Mouse (Mus musculus): Measurements from ENCODE around the gene Lca5l. TPM values are rescaled to one million over a fixed set of nuclear protein-coding genes. Genes with fewer than 3 reads are reported as not detected.
A peak's percentile ranks its signal among the peaks of the same experiment; 100 is the strongest.

Gene Lca5l
- polyA plus RNA-seq, 1 experiment from 2014 or later = 1.2 TPM

GRCm38 (mm10) chr16:96199913-96200701, 8.0 kb upstream of the Lca5l start, which contains the start of gene Sh3bgr:
TSS of gene Sh3bgr (plus strand) at chr16:96200450.
- Histone ChIP-seq H3K4me3 (ENCODE audit: low read depth, low read length) (peak within 1 kb of the TSS; percentile 27), H3K27ac (ENCODE audit: low read depth, low read length) (no peak within 1 kb of the TSS), H3K27me3 (ENCODE audit: control insufficient read depth, insufficient read depth, low read length) (no peaks in the 10 kb centered on the region), H3K4me2 (ENCODE audit: low read depth, low read length, severe bottlenecking) (peak within 1 kb of the TSS; percentile 59), H3K4me1 (replicated peaks; ENCODE audit: control insufficient read depth, insufficient read depth, low read length) (peaks cover 2% of the 10 kb centered on the region; the same call in 1 of the 2 replicates), H3K9me3 (ENCODE audit: control insufficient read depth, low read length) (no peaks in the 10 kb centered on the region), H3K36me3 (ENCODE audit: control insufficient read depth, insufficient read depth, low read length) (no peaks in the 10 kb centered on the region), H3K9ac (ENCODE audit: low read length) (peak within 1 kb of the TSS; percentile 35; the same call in 1 of the 2 replicates)
- WGBS = 9% methylated on average over 20 of the region's 20 CpGs
- peak; percentile 69 for DNase-seq (ENCODE audit: low spot score)
- ATAC-seq (replicated peaks; ENCODE audit: low FRiP score) = peak; percentile 87

- no peak overlapping the region for H3K27ac ChIP-seq (ENCODE audit: low read depth, low read length)
- H3K4me1 ChIP-seq (replicated peaks; ENCODE audit: control insufficient read depth, insufficient read depth, low read length) = 0 out of 2 replicates have a peak, but pooled peaks cover 2% of the 10 kb centered on the region
- DNase-seq (ENCODE audit: low spot score) = no peak
- H3K9me3 ChIP-seq (ENCODE audit: control insufficient read depth, low read length) = no peaks in the 10 kb centered on the region
- no peaks in the 10 kb centered on the region for H3K27me3 ChIP-seq (ENCODE audit: control insufficient read depth, insufficient read depth, low read length)
- H3K4me2 ChIP-seq (ENCODE audit: low read depth, low read length, severe bottlenecking) = no peak overlapping the region
- no peak overlapping the region for H3K4me3 ChIP-seq (ENCODE audit: low read depth, low read length)
- H3K9ac ChIP-seq (ENCODE audit: low read length) = no peak overlapping the region
- no peaks in the 10 kb centered on the region for H3K36me3 ChIP-seq (ENCODE audit: control insufficient read depth, insufficient read depth, low read length)
- no peak for ATAC-seq (replicated peaks; ENCODE audit: low FRiP score)
- 90% methylated on average over 5 of the region's 5 CpGs for WGBS
Observed at GRCm38 (mm10) chr16:96187619-96188018, 4.5 kb downstream of the Lca5l start.

GRCm38 (mm10) chr16:96179156-96179555, 12.9 kb downstream of the Lca5l start:
- Histone ChIP-seq H3K27ac (ENCODE audit: low read depth, low read length) (no peak overlapping the region), H3K4me2 (ENCODE audit: low read depth, low read length, severe bottlenecking) (no peak overlapping the region), H3K4me3 (ENCODE audit: low read depth, low read length) (no peak overlapping the region), H3K4me1 (replicated peaks; ENCODE audit: control insufficient read depth, insufficient read depth, low read length) (no peaks in the 10 kb centered on the region), H3K36me3 (ENCODE audit: control insufficient read depth, insufficient read depth, low read length) (no peaks in the 10 kb centered on the region), H3K9ac (ENCODE audit: low read length) (no peak overlapping the region), H3K9me3 (ENCODE audit: control insufficient read depth, low read length) (no peaks in the 10 kb centered on the region), H3K27me3 (ENCODE audit: control insufficient read depth, insufficient read depth, low read length) (no peaks in the 10 kb centered on the region)
- ATAC-seq (replicated peaks; ENCODE audit: low FRiP score) (no peak), DNase-seq (ENCODE audit: low spot score) (no peak)

- Histone ChIP-seq H3K4me1 (replicated peaks; ENCODE audit: control insufficient read depth, insufficient read depth, low read length) (no peaks in the 10 kb centered on the region), H3K9me3 (ENCODE audit: control insufficient read depth, low read length) (no peaks in the 10 kb centered on the region), H3K36me3 (ENCODE audit: control insufficient read depth, insufficient read depth, low read length) (no peaks in the 10 kb centered on the region), H3K4me3 (ENCODE audit: low read depth, low read length) (no peak overlapping the region), H3K27me3 (ENCODE audit: control insufficient read depth, insufficient read depth, low read length) (no peaks in the 10 kb centered on the region), H3K9ac (ENCODE audit: low read length) (no peak overlapping the region), H3K27ac (ENCODE audit: low read depth, low read length) (no peak overlapping the region), H3K4me2 (ENCODE audit: low read depth, low read length, severe bottlenecking) (no peak overlapping the region)
- 49% methylated on average over 2 of the region's 2 CpGs for WGBS
- DNase-seq (ENCODE audit: low spot score) (no peak), ATAC-seq (replicated peaks; ENCODE audit: low FRiP score) (no peak)
Observed at GRCm38 (mm10) chr16:96175399-96175798, 16.7 kb downstream of the Lca5l start.

- no peaks in the 10 kb centered on the region for H3K27me3 ChIP-seq (ENCODE audit: control insufficient read depth, insufficient read depth, low read length)
- H3K9ac ChIP-seq (ENCODE audit: low read length) = no peak overlapping the region
- H3K9me3 ChIP-seq (ENCODE audit: control insufficient read depth, low read length) = no peaks in the 10 kb centered on the region
- ATAC-seq (replicated peaks; ENCODE audit: low FRiP score) (no peak), DNase-seq (ENCODE audit: low spot score) (no peak)
- no peaks in the 10 kb centered on the region for H3K4me1 ChIP-seq (replicated peaks; ENCODE audit: control insufficient read depth, insufficient read depth, low read length)
- 82% methylated on average over 8 of the region's 8 CpGs for WGBS
- no peak overlapping the region for H3K4me3 ChIP-seq (ENCODE audit: low read depth, low read length)
- no peak overlapping the region for H3K27ac ChIP-seq (ENCODE audit: low read depth, low read length)
- no peak overlapping the region for H3K4me2 ChIP-seq (ENCODE audit: low read depth, low read length, severe bottlenecking)
- no peaks in the 10 kb centered on the region for H3K36me3 ChIP-seq (ENCODE audit: control insufficient read depth, insufficient read depth, low read length)
Observed at GRCm38 (mm10) chr16:96173648-96174047, 18.4 kb downstream of the Lca5l start.

GRCm38 (mm10) chr16:96168837-96169236, 23.2 kb downstream of the Lca5l start:
- no peak overlapping the region for H3K4me3 ChIP-seq (ENCODE audit: low read depth, low read length)
- no peak for DNase-seq (ENCODE audit: low spot score)
- 93% methylated on average over 4 of the region's 4 CpGs for WGBS
- no peak overlapping the region for H3K27ac ChIP-seq (ENCODE audit: low read depth, low read length)
- H3K9ac ChIP-seq (ENCODE audit: low read length) = no peak overlapping the region
- ATAC-seq (replicated peaks; ENCODE audit: low FRiP score) = no peak
- H3K36me3 ChIP-seq (ENCODE audit: control insufficient read depth, insufficient read depth, low read length) = no peaks in the 10 kb centered on the region
- no peak overlapping the region for H3K4me2 ChIP-seq (ENCODE audit: low read depth, low read length, severe bottlenecking)
- H3K4me1 ChIP-seq (replicated peaks; ENCODE audit: control insufficient read depth, insufficient read depth, low read length) = no peaks in the 10 kb centered on the region
- H3K27me3 ChIP-seq (ENCODE audit: control insufficient read depth, insufficient read depth, low read length) = no peaks in the 10 kb centered on the region
- H3K9me3 ChIP-seq (ENCODE audit: control insufficient read depth, low read length) = no peaks in the 10 kb centered on the region

GRCm38 (mm10) chr16:96165723-96166264, 26.3 kb downstream of the Lca5l start:
- Histone ChIP-seq H3K9me3 (ENCODE audit: control insufficient read depth, low read length) (no peaks in the 10 kb centered on the region), H3K4me3 (ENCODE audit: low read depth, low read length) (no peak overlapping the region), H3K4me2 (ENCODE audit: low read depth, low read length, severe bottlenecking) (no peak overlapping the region), H3K4me1 (replicated peaks; ENCODE audit: control insufficient read depth, insufficient read depth, low read length) (no peaks in the 10 kb centered on the region), H3K27ac (ENCODE audit: low read depth, low read length) (no peak overlapping the region), H3K9ac (ENCODE audit: low read length) (no peak overlapping the region), H3K36me3 (ENCODE audit: control insufficient read depth, insufficient read depth, low read length) (no peaks in the 10 kb centered on the region), H3K27me3 (ENCODE audit: control insufficient read depth, insufficient read depth, low read length) (no peaks in the 10 kb centered on the region)
- ATAC-seq (replicated peaks; ENCODE audit: low FRiP score) = no peak
- 83% methylated on average over 4 of the region's 4 CpGs for WGBS
- no peak for DNase-seq (ENCODE audit: low spot score)

- no peak for DNase-seq (ENCODE audit: low spot score)
- ATAC-seq (replicated peaks; ENCODE audit: low FRiP score) = no peak
- no peak overlapping the region for H3K27ac ChIP-seq (ENCODE audit: low read depth, low read length)
- H3K4me1 ChIP-seq (replicated peaks; ENCODE audit: control insufficient read depth, insufficient read depth, low read length) = peaks cover 7% of the 10 kb centered on the region; the same call in 1 of the 2 replicates
- no peaks in the 10 kb centered on the region for H3K36me3 ChIP-seq (ENCODE audit: control insufficient read depth, insufficient read depth, low read length)
- H3K4me2 ChIP-seq (ENCODE audit: low read depth, low read length, severe bottlenecking) = no peak overlapping the region
- no peaks in the 10 kb centered on the region for H3K9me3 ChIP-seq (ENCODE audit: control insufficient read depth, low read length)
- no peak overlapping the region for H3K9ac ChIP-seq (ENCODE audit: low read length)
- H3K4me3 ChIP-seq (ENCODE audit: low read depth, low read length) = no peak overlapping the region
- no peaks in the 10 kb centered on the region for H3K27me3 ChIP-seq (ENCODE audit: control insufficient read depth, insufficient read depth, low read length)
- WGBS = 87% methylated on average over 4 of the region's 4 CpGs
Observed at GRCm38 (mm10) chr16:96161336-96161735, 30.7 kb downstream of the Lca5l start.

GRCm38 (mm10) chr16:96160927-96161326, 31.1 kb downstream of the Lca5l start:
- WGBS = 85% methylated on average over 1 of the region's 1 CpGs

More at GRCm38 (mm10) chr16:96160927-96161326, 31.1 kb downstream of the Lca5l start:
- ATAC-seq (replicated peaks; ENCODE audit: low FRiP score) (no peak), DNase-seq (ENCODE audit: low spot score) (no peak)
- Histone ChIP-seq H3K36me3 (ENCODE audit: control insufficient read depth, insufficient read depth, low read length) (no peaks in the 10 kb centered on the region), H3K9ac (ENCODE audit: low read length) (no peak overlapping the region), H3K4me1 (replicated peaks; ENCODE audit: control insufficient read depth, insufficient read depth, low read length) (peaks cover 7% of the 10 kb centered on the region; the same call in 1 of the 2 replicates), H3K9me3 (ENCODE audit: control insufficient read depth, low read length) (no peaks in the 10 kb centered on the region), H3K4me3 (ENCODE audit: low read depth, low read length) (no peak overlapping the region), H3K27ac (ENCODE audit: low read depth, low read length) (no peak overlapping the region), H3K27me3 (ENCODE audit: control insufficient read depth, insufficient read depth, low read length) (no peaks in the 10 kb centered on the region), H3K4me2 (ENCODE audit: low read depth, low read length, severe bottlenecking) (no peak overlapping the region)

Measured in forebrain, embryonic 11.5 days (tissue).